Mouse (Mus musculus) lung, postnatal 0 days (tissue): ENCODE results near the gene Scgb3a1.

Experiments
- CTCF ChIP-seq: IDR thresholded peaks from 2 replicates; pipeline ENCODE4 v1.5.1; 2016; ENCODE audit warnings: antibody characterized with exemption, mild to moderate bottlenecking
- EP300 ChIP-seq: IDR thresholded peaks from 2 replicates; pipeline ENCODE4 v1.6.1; 2016; ENCODE audit warnings: antibody characterized with exemption, mild to moderate bottlenecking, control low read depth

- TF ChIP-seq CTCF (peak; percentile 64), EP300 (no peak)
Measured at GRCm38 (mm10) chr11:49650113-49650993, 13.1 kb upstream of the Scgb3a1 start.
